Mouse (Mus musculus): ENCODE measurements at regions not wholly inside any gene's neighbourhood (a gene's known extent, or its start where the extent isn't known, plus 50 kb on each side); places are given as distances from the start of the nearest gene placed in this dataset.

DNA sequence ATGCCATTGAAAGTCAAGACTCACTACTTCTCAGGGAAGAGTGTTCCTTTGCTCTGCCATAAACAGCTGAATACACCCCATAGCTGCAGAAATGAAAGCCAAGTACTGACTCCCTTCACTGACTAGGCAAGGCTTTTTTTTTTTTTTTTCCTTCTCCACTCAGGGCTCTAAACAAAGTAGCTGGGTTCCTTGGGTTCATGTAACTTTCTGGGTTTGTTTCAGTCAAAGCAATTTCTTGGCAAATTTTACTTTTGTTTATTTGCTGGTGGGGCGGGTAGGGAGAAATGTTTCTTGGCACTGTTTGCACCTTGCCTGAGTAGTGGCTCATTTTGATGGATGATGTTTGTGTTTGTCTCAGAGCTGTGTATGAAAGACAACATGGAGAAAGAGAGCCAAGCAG is 141.3 kb upstream of the 1810046K07Rik start:
- Histone ChIP-seq H3K9ac (ENCODE audit: insufficient read depth, low read depth) (no peak overlapping the region), H3K79me2 (replicated peaks; ENCODE audit: control insufficient read depth, extremely low read depth, insufficient read depth, poor library complexity, severe bottlenecking) (no peaks in the 10 kb centered on the region), H3K4me3 (replicated peaks in 1 of 3; ENCODE audit: low read depth in 2 of 3, low read length in 2 of 3, poor library complexity in 1 of 3) (no peak overlapping the region), H3K4me1 (ENCODE audit: control insufficient read depth in 1 of 2, insufficient read depth in 2 of 2) (no peaks in the 10 kb centered on the region), H3K27me3 (replicated peaks) (no peaks in the 10 kb centered on the region), H3K4me2 (ENCODE audit: insufficient read depth, low read depth, poor library complexity, severe bottlenecking) (no peak overlapping the region), H3K36me3 (replicated peaks in 1 of 2; ENCODE audit: control insufficient read depth in 1 of 2, insufficient read depth in 1 of 2, low read length in 1 of 2) (no peaks in the 10 kb centered on the region), H3K9me3 (replicated peaks; ENCODE audit: low read length) (no peaks in the 10 kb centered on the region), H3K27ac (ENCODE audit: insufficient read depth, low read depth) (no peak overlapping the region)
- in situ Hi-C loops (cut with MboI; ENCODE audit: low pct_ligation_motif_present, low pct_unique_long_range_greater_than_20kb, low sequenced_read_pairs), result no loop called here
- dilution Hi-C loops (cut with MboI; ENCODE audit: extremely low pct_ligation_motif_present, extremely low pct_unique_long_range_greater_than_20kb, low sequenced_read_pairs), result no loop called here
- DNase-seq (ENCODE audit: extremely low read depth), result no peak
- TF ChIP-seq HCFC1 (IDR thresholded peaks at IDR 0.05; ENCODE audit: low read depth, low read length), result no peak
- no peak for TF ChIP-seq POLR2A (IDR thresholded peaks at IDR 0.05; ENCODE audit: low read depth, low read length)
- TF ChIP-seq RAD21 (IDR thresholded peaks at IDR 0.05; ENCODE audit: low read depth, low read length), result no peak
- no peak for TF ChIP-seq TBP (conservative IDR thresholded peaks at IDR 0.05; ENCODE audit: low read depth, low read length)
- TF ChIP-seq KAT2A (IDR thresholded peaks at IDR 0.05; ENCODE audit: insufficient replicate concordance, low read length), result no peak
- TF ChIP-seq ZC3H11A (IDR thresholded peaks at IDR 0.05; ENCODE audit: low read depth, low read length), result no peak
- TF ChIP-seq ELF1 (IDR thresholded peaks at IDR 0.05; ENCODE audit: low read depth, low read length), result no peak
- TF ChIP-seq JUND (conservative IDR thresholded peaks at IDR 0.05; ENCODE audit: low read depth, low read length), result no peak
- TF ChIP-seq ZNF384 (IDR thresholded peaks at IDR 0.05; ENCODE audit: low read depth, low read length), result no peak
- TF ChIP-seq BHLHE40 (IDR thresholded peaks at IDR 0.05; ENCODE audit: low read depth, low read length), result no peak
- no peak for TF ChIP-seq SMC3 (IDR thresholded peaks at IDR 0.05; ENCODE audit: low read depth, low read length)
- TF ChIP-seq RCOR1 (conservative IDR thresholded peaks at IDR 0.05; ENCODE audit: low read depth, low read length), result no peak
- no peak for TF ChIP-seq NRF1 (IDR thresholded peaks at IDR 0.05; ENCODE audit: low read depth, low read length)
- no peak for TF ChIP-seq ZMIZ1 (IDR thresholded peaks at IDR 0.05; ENCODE audit: low read depth, low read length)
- TF ChIP-seq MAFK (IDR thresholded peaks at IDR 0.05; ENCODE audit: insufficient replicate concordance, low read length), result no peak
- TF ChIP-seq CTCF (conservative IDR thresholded peaks at IDR 0.05 in 1 of 2, IDR thresholded peaks at IDR 0.05 in 1 of 2; ENCODE audit: low read depth in 2 of 2, low read length in 2 of 2), result no peak
- TF ChIP-seq MAZ (IDR thresholded peaks at IDR 0.05; ENCODE audit: low read depth, low read length), result no peak
- no peak for TF ChIP-seq MAX (IDR thresholded peaks at IDR 0.05; ENCODE audit: low read length)
- TF ChIP-seq CHD2 (IDR thresholded peaks at IDR 0.05; ENCODE audit: low read length), result no peak
- no peak for TF ChIP-seq SIN3A (IDR thresholded peaks at IDR 0.05; ENCODE audit: low read length)

DNA sequence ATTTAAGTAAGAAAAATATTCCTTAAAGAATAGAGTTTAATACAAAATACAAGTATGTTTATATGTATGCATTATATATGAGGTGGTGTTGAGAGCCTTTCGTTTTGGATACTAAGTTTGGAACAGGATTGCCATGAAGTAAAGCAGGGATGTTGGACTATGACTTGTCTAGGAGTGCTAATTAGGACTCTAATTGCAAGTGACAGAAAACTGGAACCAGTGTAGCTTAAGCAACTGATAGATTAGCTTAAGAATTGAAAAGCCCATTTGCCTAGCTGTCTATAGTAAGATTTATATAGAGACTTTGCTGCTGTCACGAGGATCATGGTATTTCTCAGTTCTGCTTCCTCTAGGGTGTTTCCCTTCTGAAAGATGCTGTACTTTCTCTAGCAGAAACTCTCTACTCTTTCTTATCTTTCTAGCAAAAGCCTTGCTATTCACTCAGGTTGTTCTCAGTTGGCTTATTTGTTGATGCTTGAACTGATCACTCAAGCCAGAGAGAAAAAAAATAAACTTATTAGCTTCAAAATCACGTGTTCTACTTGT is 147.9 kb upstream of the 1810046K07Rik start:
- in situ Hi-C loops (cut with MboI; ENCODE audit: low pct_ligation_motif_present, low pct_unique_long_range_greater_than_20kb, low sequenced_read_pairs) (no loop called here), dilution Hi-C loops (cut with MboI; ENCODE audit: extremely low pct_ligation_motif_present, extremely low pct_unique_long_range_greater_than_20kb, low sequenced_read_pairs) (no loop called here)
- no peak overlapping the region for H3K27ac ChIP-seq (ENCODE audit: insufficient read depth, low read depth)
- no peak overlapping the region for H3K9ac ChIP-seq (ENCODE audit: insufficient read depth, low read depth)
- TF ChIP-seq TBP (conservative IDR thresholded peaks at IDR 0.05; ENCODE audit: low read depth, low read length) (0 out of 2 replicates have a peak, but pooled peaks have one; percentile 40), E2F4 (IDR thresholded peaks at IDR 0.05; ENCODE audit: insufficient replicate concordance, low read depth, low read length) (no peak), IRF4 (IDR thresholded peaks at IDR 0.05; ENCODE audit: low read depth, low read length) (peak; percentile 71), MAX (IDR thresholded peaks at IDR 0.05; ENCODE audit: low read length) (0 out of 2 replicates have a peak, but pooled peaks have one; percentile 28), BHLHE40 (IDR thresholded peaks at IDR 0.05; ENCODE audit: low read depth, low read length) (peak; percentile 57; the same call in 1 of the 2 replicates), CTCF (conservative IDR thresholded peaks at IDR 0.05 in 1 of 2, IDR thresholded peaks at IDR 0.05 in 1 of 2; ENCODE audit: low read depth in 2 of 2, low read length in 2 of 2) (no peak), EP300 (IDR thresholded peaks at IDR 0.05; ENCODE audit: low read length) (peak; percentile 77), MYC (IDR thresholded peaks at IDR 0.05; ENCODE audit: low read depth, low read length) (0 out of 2 replicates have a peak, but pooled peaks have one; percentile 27)
- peak; percentile 40 for DNase-seq (ENCODE audit: extremely low read depth)
- no peaks in the 10 kb centered on the region for H3K79me2 ChIP-seq (replicated peaks; ENCODE audit: control insufficient read depth, extremely low read depth, insufficient read depth, poor library complexity, severe bottlenecking)
- H3K4me3 ChIP-seq (replicated peaks in 1 of 3; ENCODE audit: low read depth in 2 of 3, low read length in 2 of 3, poor library complexity in 1 of 3), result no peak overlapping the region
- peaks cover 0 to 34% of the 10 kb centered on the region in 2 experiments; a peak in 2 of 4 replicates for H3K4me1 ChIP-seq (ENCODE audit: control insufficient read depth in 1 of 2, insufficient read depth in 2 of 2)
- H3K27me3 ChIP-seq (replicated peaks), result no peaks in the 10 kb centered on the region
- no peaks in the 10 kb centered on the region for H3K36me3 ChIP-seq (replicated peaks in 1 of 2; ENCODE audit: control insufficient read depth in 1 of 2, insufficient read depth in 1 of 2, low read length in 1 of 2)
- H3K4me2 ChIP-seq (ENCODE audit: insufficient read depth, low read depth, poor library complexity, severe bottlenecking), result no peak overlapping the region
- H3K9me3 ChIP-seq (replicated peaks; ENCODE audit: low read length), result no peaks in the 10 kb centered on the region
